Mouse (Mus musculus): Measurements from ENCODE around the gene March9. TPM values are rescaled to one million over a fixed set of nuclear protein-coding genes. Genes with fewer than 3 reads are reported as not detected.

March9 gene
- total and polyA plus RNA-seq, 3 experiments = 2.1 to 5.2 TPM; not detected in 1

DNA sequence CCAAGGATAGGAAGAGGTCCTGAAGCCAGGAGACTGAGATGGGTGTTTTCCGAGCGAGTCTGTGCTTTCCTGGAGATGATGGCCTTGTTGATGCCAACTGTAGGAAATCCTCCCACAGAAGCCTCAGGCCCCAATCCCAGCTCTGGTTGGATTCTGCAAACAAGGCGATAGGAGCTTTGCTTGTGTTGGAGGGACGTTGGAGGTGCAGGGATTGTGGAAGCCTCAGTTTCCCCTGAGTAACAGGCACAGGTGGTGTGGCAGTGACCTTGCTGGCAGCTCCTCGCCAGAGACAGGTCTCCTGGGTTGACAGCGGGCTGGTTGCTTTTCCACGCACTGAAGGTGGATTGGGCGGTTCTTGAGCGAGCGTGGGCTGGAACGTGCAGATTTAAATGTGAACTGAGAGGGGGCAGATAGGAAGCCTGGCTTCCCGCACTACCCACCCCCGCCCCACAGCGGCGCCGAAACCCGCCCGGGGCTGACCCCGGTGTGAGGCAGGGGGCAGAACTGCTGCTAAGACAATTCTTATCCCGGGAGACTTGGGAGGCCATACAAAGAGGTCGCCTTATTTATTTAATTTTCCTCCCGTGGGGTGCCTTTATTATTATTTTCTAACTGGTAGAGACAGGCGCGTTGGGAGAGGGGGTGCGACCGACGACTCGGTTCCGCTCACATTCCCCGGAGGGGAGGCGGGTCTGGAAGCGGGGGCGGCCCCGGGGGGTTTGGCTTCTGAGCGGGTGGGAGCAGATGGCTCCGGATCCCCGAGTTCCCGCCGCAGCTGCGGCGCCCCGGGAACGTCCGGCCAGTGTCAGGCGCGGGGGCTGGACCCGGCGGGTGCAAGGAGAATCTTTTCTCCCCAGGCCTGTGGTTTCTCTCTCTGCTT lies 21.2 kb upstream of the March9 start:
- Histone ChIP-seq H3K36me3 (ENCODE audit: control insufficient read depth in 1 of 2, insufficient read depth in 2 of 2, low read length in 2 of 2) (no peaks in the 10 kb centered on the region), H3K4me1 (ENCODE audit: control insufficient read depth in 1 of 2, insufficient read depth in 2 of 2, low read length in 2 of 2) (no peaks in the 10 kb centered on the region), H3K9ac (ENCODE audit: control insufficient read depth, low read depth, low read length, poor library complexity, severe bottlenecking) (no peak overlapping the region), H3K79me2 (ENCODE audit: control insufficient read depth, insufficient read depth, low read length, poor library complexity) (no peaks in the 10 kb centered on the region), H3K27ac (ENCODE audit: control insufficient read depth, low read depth, low read length) (no peak overlapping the region), H3K27me3 (ENCODE audit: control insufficient read depth in 1 of 2, insufficient read depth in 2 of 2, low read length in 2 of 2) (no peaks in the 10 kb centered on the region), H3K9me3 (replicated peaks; ENCODE audit: insufficient read depth, low read length) (no peaks in the 10 kb centered on the region), H3K4me3 (ENCODE audit: control insufficient read depth in 1 of 2, insufficient read depth in 1 of 2, low read depth in 2 of 2, low read length in 2 of 2) (no peak overlapping the region)
- TF ChIP-seq E2F4 (IDR thresholded peaks at IDR 0.05; ENCODE audit: borderline replicate concordance, low read depth, low read length) (no peak), POLR2A (IDR thresholded peaks at IDR 0.05; ENCODE audit: control insufficient read depth in 1 of 2, insufficient read depth in 1 of 2, low read depth in 1 of 2, low read length in 2 of 2, poor library complexity in 1 of 2) (no peak), RCOR1 (IDR thresholded peaks at IDR 0.05; ENCODE audit: low read depth, low read length) (no peak), TBP (IDR thresholded peaks at IDR 0.05; ENCODE audit: low read depth, low read length) (no peak), USF2 (IDR thresholded peaks at IDR 0.05; ENCODE audit: borderline replicate concordance in 1 of 2, insufficient read depth in 1 of 2, low read depth in 1 of 2, low read length in 2 of 2) (no peak), CTCF (IDR thresholded peaks at IDR 0.05 in 2 of 3, conservative IDR thresholded peaks at IDR 0.05 in 1 of 3; ENCODE audit: control insufficient read depth in 1 of 3, insufficient read depth in 1 of 3, low read depth in 2 of 3, low read length in 3 of 3, poor library complexity in 1 of 3, severe bottlenecking in 1 of 3) (no peak), NELFE (IDR thresholded peaks at IDR 0.05; ENCODE audit: low read depth, low read length) (no peak), GABPA (IDR thresholded peaks at IDR 0.05; ENCODE audit: low read depth, low read length) (no peak), MYB (IDR thresholded peaks at IDR 0.05; ENCODE audit: low read depth, low read length) (no peak), TCF12 (IDR thresholded peaks at IDR 0.05; ENCODE audit: low read depth, low read length) (no peak), MAX (IDR thresholded peaks at IDR 0.05; ENCODE audit: low read length) (no peak), HCFC1 (IDR thresholded peaks at IDR 0.05; ENCODE audit: low read depth, low read length) (no peak), POLR2AphosphoS5 (IDR thresholded peaks at IDR 0.05; ENCODE audit: borderline replicate concordance, low read depth, low read length) (no peak), ZMIZ1 (IDR thresholded peaks at IDR 0.05; ENCODE audit: low read depth, low read length) (no peak), USF1 (IDR thresholded peaks at IDR 0.05; ENCODE audit: low read depth, low read length) (no peak), BHLHE40 (IDR thresholded peaks at IDR 0.05; ENCODE audit: borderline replicate concordance, low read depth, low read length) (no peak), RAD21 (IDR thresholded peaks at IDR 0.05; ENCODE audit: low read depth, low read length) (no peak)
- DNase-seq (ENCODE audit: low read depth, low spot score) = no peak

DNA sequence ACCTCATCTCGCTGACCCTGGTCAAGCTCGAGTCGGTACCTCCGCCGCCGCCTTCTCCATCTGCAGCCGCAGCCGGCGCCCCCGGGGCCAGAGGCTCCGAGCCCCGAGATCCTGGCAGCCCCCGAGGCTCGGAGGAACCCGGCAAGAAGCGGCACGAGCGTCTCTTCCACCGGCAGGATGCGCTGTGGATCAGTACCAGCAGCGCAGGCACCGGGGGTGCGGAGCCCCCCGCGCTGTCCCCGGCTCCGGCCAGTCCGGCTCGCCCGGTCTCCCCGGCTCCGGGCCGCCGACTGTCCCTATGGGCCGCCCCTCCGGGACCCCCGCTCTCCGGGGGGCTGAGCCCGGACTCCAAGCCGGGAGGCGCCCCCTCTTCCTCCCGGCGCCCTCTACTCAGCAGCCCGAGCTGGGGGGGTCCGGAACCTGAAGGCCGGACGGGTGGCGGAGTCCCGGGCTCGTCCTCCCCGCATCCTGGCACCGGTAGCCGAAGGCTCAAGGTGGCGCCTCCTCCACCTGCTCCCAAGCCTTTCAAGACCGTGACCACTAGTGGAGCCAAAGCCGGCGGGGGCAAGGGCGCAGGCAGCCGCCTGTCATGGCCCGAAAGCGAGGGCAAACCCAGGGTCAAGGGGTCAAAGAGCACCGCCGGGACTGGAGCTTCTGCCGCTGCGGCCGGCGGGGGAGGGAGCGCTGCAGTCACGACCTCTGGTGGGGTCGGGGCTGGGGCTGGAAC lies 19.8 kb upstream of the March9 start:
- no peak overlapping the region for H3K27ac ChIP-seq (ENCODE audit: control insufficient read depth, low read depth, low read length)
- no peaks in the 10 kb centered on the region for H3K79me2 ChIP-seq (ENCODE audit: control insufficient read depth, insufficient read depth, low read length, poor library complexity)
- H3K9me3 ChIP-seq (replicated peaks; ENCODE audit: insufficient read depth, low read length) = no peaks in the 10 kb centered on the region
- no peaks in the 10 kb centered on the region for H3K4me1 ChIP-seq (ENCODE audit: control insufficient read depth in 1 of 2, insufficient read depth in 2 of 2, low read length in 2 of 2)
- H3K4me3 ChIP-seq (ENCODE audit: control insufficient read depth in 1 of 2, insufficient read depth in 1 of 2, low read depth in 2 of 2, low read length in 2 of 2) = no peak overlapping the region
- H3K27me3 ChIP-seq (ENCODE audit: control insufficient read depth in 1 of 2, insufficient read depth in 2 of 2, low read length in 2 of 2) = no peaks in the 10 kb centered on the region
- H3K9ac ChIP-seq (ENCODE audit: control insufficient read depth, low read depth, low read length, poor library complexity, severe bottlenecking) = no peak overlapping the region
- DNase-seq (ENCODE audit: low read depth, low spot score) = no peak
- H3K36me3 ChIP-seq (ENCODE audit: control insufficient read depth in 1 of 2, insufficient read depth in 2 of 2, low read length in 2 of 2) = no peaks in the 10 kb centered on the region
- TF ChIP-seq MEF2A (IDR thresholded peaks at IDR 0.05; ENCODE audit: extremely low read depth, insufficient replicate concordance, low read depth, low read length, poor library complexity, severe bottlenecking) (no peak), ETS1 (IDR thresholded peaks at IDR 0.05; ENCODE audit: low read depth, low read length) (no peak), TAL1 (IDR thresholded peaks at IDR 0.05; ENCODE audit: low read length) (no peak), ZKSCAN1 (IDR thresholded peaks at IDR 0.05; ENCODE audit: low read depth, low read length) (no peak), NELFE (IDR thresholded peaks at IDR 0.05; ENCODE audit: low read depth, low read length) (no peak), ELF1 (IDR thresholded peaks at IDR 0.05; ENCODE audit: low read depth, low read length) (no peak), EP300 (IDR thresholded peaks at IDR 0.05; ENCODE audit: low read depth in 1 of 2, low read length in 2 of 2) (no peak)
